ENCODE assay signal across 15 mouse cellular contexts in the genomic region with DNA sequence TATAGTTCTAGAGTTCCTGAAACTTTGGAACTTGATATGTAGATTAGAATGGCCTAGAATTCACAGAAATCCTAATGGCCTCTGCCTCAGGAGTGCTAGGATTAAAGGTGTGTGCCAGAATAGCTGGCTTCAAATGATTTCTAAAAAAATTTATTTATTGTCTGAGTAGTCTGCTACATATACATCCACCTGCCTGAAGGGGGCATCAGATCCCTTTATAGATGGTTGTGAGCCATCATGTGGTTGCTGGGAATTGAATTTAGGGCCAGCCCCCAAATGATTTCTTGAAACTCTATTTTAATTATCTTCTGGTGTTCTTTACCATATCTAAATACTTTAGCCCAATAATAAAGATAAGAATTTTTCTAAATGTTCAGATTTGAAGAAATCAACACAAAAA. TPM values are rescaled to one million over a fixed set of nuclear protein-coding genes. Genes with fewer than 3 reads are reported as not detected.
A peak's percentile ranks its signal among the peaks of the same experiment; 100 is the strongest.
DNase-seq lines count a peak whose midpoint lies in the region; ATAC-seq and TF ChIP-seq lines count a peak whose summit lies in the region.
"Had no signal": no experiment of that assay in that cellular context is flagged by ENCODE, and none has a peak within 500 bp of the region (broad histone marks: within the 10 kb centered on the region; RNA-seq: fewer than 3 reads in every experiment).

No protein-coding gene starts in this region.

- H3K27me3 ChIP-seq in hindbrain, postnatal 0 days (ENCODE audit: insufficient read depth, low read length): no peaks in the 10 kb centered on the region
- no peaks in the 10 kb centered on the region for H3K27me3 ChIP-seq in hindbrain, embryonic 11.5 days (ENCODE audit: control insufficient read depth, insufficient read depth, low read length)
- no peaks in the 10 kb centered on the region for H3K27me3 ChIP-seq in stomach, postnatal 0 days (ENCODE audit: control insufficient read depth, insufficient read depth, low read length)
- H3K27me3 ChIP-seq: hindbrain, embryonic 15.5 days; limb, embryonic 15.5 days; lung, embryonic 15.5 days; neural tube, embryonic 15.5 days had no signal

- ATAC-seq in hindbrain, postnatal 0 days: no peak
- no peak for ATAC-seq in hindbrain, embryonic 11.5 days (ENCODE audit: low FRiP score)
- no peak for ATAC-seq in stomach, postnatal 0 days (ENCODE audit: low FRiP score, low TSS enrichment)
- ATAC-seq in megakaryocyte-erythroid progenitor cell, adult 5-6 weeks (replicated peaks; ENCODE audit: low FRiP score, low TSS enrichment, poor library complexity, severe bottlenecking): no peak
- ATAC-seq: forebrain, postnatal 0 days had no signal

- no peaks in the 10 kb centered on the region for H3K9me3 ChIP-seq in hindbrain, postnatal 0 days (ENCODE audit: low read length)
- no peaks in the 10 kb centered on the region for H3K9me3 ChIP-seq in hindbrain, embryonic 11.5 days (ENCODE audit: control insufficient read depth, low read length)
- no peaks in the 10 kb centered on the region for H3K9me3 ChIP-seq in ES-E14 (ENCODE audit: control insufficient read depth, insufficient read depth, low read depth, low read length)
- H3K9me3 ChIP-seq in stomach, postnatal 0 days (ENCODE audit: control insufficient read depth, low read length): no peaks in the 10 kb centered on the region
- H3K9me3 ChIP-seq: hindbrain, embryonic 15.5 days; lung, embryonic 15.5 days; neural tube, embryonic 15.5 days had no signal

- DNase-seq in hindbrain, postnatal 0 days (ENCODE audit: low spot score): no peak
- DNase-seq in hindbrain, embryonic 11.5 days (ENCODE audit: low spot score): no peak
- DNase-seq in thymus, postnatal 0 days (ENCODE audit: low spot score): peak; percentile 37
- DNase-seq in thymus, postnatal 25 days: no peak
- DNase-seq in ES-E14 (ENCODE audit: low read depth, low spot score): peak; percentile 16
- DNase-seq in stomach, postnatal 0 days (ENCODE audit: low spot score): no peak
- DNase-seq: adrenal gland, postnatal 36 days; cerebellum, adult 9-10 months; forebrain, postnatal 0 days; heart, postnatal 14 days had no signal

- H3K9ac ChIP-seq in hindbrain, postnatal 0 days (replicated peaks; ENCODE audit: low read length): no peak overlapping the region
- H3K9ac ChIP-seq in hindbrain, embryonic 11.5 days (ENCODE audit: low read depth, low read length): no peak overlapping the region
- H3K9ac ChIP-seq in ES-E14 (ENCODE audit: insufficient read depth, low read depth, low read length, poor library complexity, severe bottlenecking): no peak overlapping the region
- H3K9ac ChIP-seq in stomach, postnatal 0 days (ENCODE audit: low read length): no peak overlapping the region
- H3K9ac ChIP-seq: forebrain, postnatal 0 days; hindbrain, embryonic 15.5 days; limb, embryonic 15.5 days; lung, embryonic 15.5 days; neural tube, embryonic 15.5 days had no signal

- TF ChIP-seq CTCF in hindbrain, postnatal 0 days (IDR thresholded peaks at IDR 0.05; ENCODE audit: low read depth): 0 out of 2 replicates have a peak, but pooled peaks have one; percentile 8
- TF ChIP-seq CTCF in stomach, postnatal 0 days (IDR thresholded peaks at IDR 0.05; ENCODE audit: low read depth): peak; percentile 50

- in situ Hi-C loops in ES-E14 (cut with MboI; ENCODE audit: low sequenced_read_pairs in 2 of 2, unreplicated experiment in 2 of 2): loop anchor here (10.0 kb wide), 1 partner anchor 239 kb away; the partner anchor contains the start of gene Lyrm9 (in 2 of the 2)

- no peak overlapping the region for H3K27ac ChIP-seq in hindbrain, postnatal 0 days
- no peak overlapping the region for H3K27ac ChIP-seq in hindbrain, embryonic 11.5 days (ENCODE audit: low read depth, low read length)
- H3K27ac ChIP-seq in ES-E14 (ENCODE audit: insufficient read depth, low read depth, low read length, poor library complexity, severe bottlenecking): no peak overlapping the region
- no peak overlapping the region for H3K27ac ChIP-seq in stomach, postnatal 0 days (replicated peaks)
- H3K27ac ChIP-seq: hindbrain, embryonic 15.5 days; limb, embryonic 15.5 days; lung, embryonic 15.5 days; neural tube, embryonic 15.5 days had no signal

- no peak overlapping the region for H3K4me2 ChIP-seq in hindbrain, postnatal 0 days (ENCODE audit: low read depth, low read length)
- no peak overlapping the region for H3K4me2 ChIP-seq in hindbrain, embryonic 11.5 days (replicated peaks; ENCODE audit: low read depth, low read length)
- no peak overlapping the region for H3K4me2 ChIP-seq in stomach, postnatal 0 days (replicated peaks; ENCODE audit: low read depth)
- H3K4me2 ChIP-seq: hindbrain, embryonic 15.5 days; limb, embryonic 15.5 days; lung, embryonic 15.5 days; neural tube, embryonic 15.5 days had no signal

- TF ChIP-seq EP300 in stomach, postnatal 0 days (optimal IDR thresholded peaks at IDR 0.05): no peak

- no peak overlapping the region for H3K4me3 ChIP-seq in hindbrain, postnatal 0 days (ENCODE audit: low read length)
- H3K4me3 ChIP-seq in hindbrain, embryonic 11.5 days (ENCODE audit: low read depth, low read length): no peak overlapping the region
- H3K4me3 ChIP-seq in ES-E14 (ENCODE audit: insufficient read depth in 1 of 2, low read depth in 1 of 2, low read length in 2 of 2, poor library complexity in 1 of 2, severe bottlenecking in 1 of 2): no peak overlapping the region
- no peak overlapping the region for H3K4me3 ChIP-seq in stomach, postnatal 0 days (ENCODE audit: low read depth, low read length)
- H3K4me3 ChIP-seq: hindbrain, embryonic 15.5 days; limb, embryonic 15.5 days; lung, embryonic 15.5 days; neural tube, embryonic 15.5 days had no signal

- no peaks in the 10 kb centered on the region for H3K4me1 ChIP-seq in hindbrain, postnatal 0 days (ENCODE audit: insufficient read depth, low read length)
- no peaks in the 10 kb centered on the region for H3K4me1 ChIP-seq in hindbrain, embryonic 11.5 days (replicated peaks; ENCODE audit: control insufficient read depth, insufficient read depth, low read length)
- no peaks in the 10 kb centered on the region for H3K4me1 ChIP-seq in ES-E14 (ENCODE audit: control insufficient read depth in 2 of 2, insufficient read depth in 2 of 2, low read length in 2 of 2, poor library complexity in 1 of 2)
- H3K4me1 ChIP-seq in stomach, postnatal 0 days (replicated peaks; ENCODE audit: control insufficient read depth, insufficient read depth): no peaks in the 10 kb centered on the region
- H3K4me1 ChIP-seq: hindbrain, embryonic 15.5 days; limb, embryonic 15.5 days; lung, embryonic 15.5 days; neural tube, embryonic 15.5 days had no signal

- H3K36me3 ChIP-seq in hindbrain, postnatal 0 days (ENCODE audit: insufficient read depth, low read length): peaks cover 15% of the 10 kb centered on the region
- peaks cover 3% of the 10 kb centered on the region; the same call in 1 of the 2 replicates for H3K36me3 ChIP-seq in hindbrain, embryonic 11.5 days (ENCODE audit: control insufficient read depth, insufficient read depth, low read length)
- peaks cover 3% of the 10 kb centered on the region; the same call in 1 of the 2 replicates for H3K36me3 ChIP-seq in ES-E14 (ENCODE audit: control insufficient read depth, insufficient read depth, low read length, poor library complexity, severe bottlenecking)
- peaks cover 4% of the 10 kb centered on the region; the same call in 1 of the 2 replicates for H3K36me3 ChIP-seq in stomach, postnatal 0 days (ENCODE audit: control insufficient read depth, insufficient read depth, low read length)

TF ChIP-seq in ES-E14, 5 proteins besides CTCF, POLR2A, EP300 and RAD21:
- TF ChIP-seq ZC3H11A (IDR thresholded peaks at IDR 0.05; ENCODE audit: borderline replicate concordance, low read depth, low read length) (no peak), MAFK (IDR thresholded peaks at IDR 0.05; ENCODE audit: insufficient read depth, low read depth, low read length) (no peak), HCFC1 (IDR thresholded peaks at IDR 0.05; ENCODE audit: borderline replicate concordance, insufficient read depth, low read length) (no peak), ZNF384 (IDR thresholded peaks at IDR 0.05; ENCODE audit: low read depth, low read length) (no peak), CHD2 (IDR thresholded peaks at IDR 0.05; ENCODE audit: low read depth, low read length) (no peak)
TF ChIP-seq in ES-E14: peak in this region for 0.

RNA-seq across cellular contexts. Expression of gene Tmem97, which starts 35.5 kb away (rescaled TPM):
- total RNA-seq in hindbrain, postnatal 0 days (2014; rRNA removed): 39.0 and 44.5 TPM in 2 replicates
- polyA plus RNA-seq in hindbrain, postnatal 0 days (2015; fragmentation: Nextera tagmentation; extraction: Ambion mirVana): 42.8 and 43.5 TPM in 2 replicates
- 72.0 and 73.8 TPM in 2 replicates for polyA plus RNA-seq in hindbrain, embryonic 11.5 days (2014; fragmentation: Nextera tagmentation; extraction: Ambion mirVana)
- 59.1 and 68.2 TPM in 2 replicates for polyA plus RNA-seq in thymus, postnatal 0 days (2015; fragmentation: Nextera tagmentation; extraction: Ambion mirVana)
- 248 and 312 TPM in 2 replicates for total RNA-seq in ES-E14 (2012; rRNA removed)
- polyA plus RNA-seq in stomach, postnatal 0 days (2015; fragmentation: Nextera tagmentation; extraction: Ambion mirVana): 63.2 and 68.2 TPM in 2 replicates
- total RNA-seq in megakaryocyte-erythroid progenitor cell, adult 5-6 weeks (2014; fragmentation: Nextera tagmentation): 63.3 and 72.9 TPM in 2 replicates
- total RNA-seq in megakaryocyte-erythroid progenitor cell, adult 5-6 weeks (2017): 59.7 and 64.4 TPM in 2 replicates

RNA-seq across cellular contexts. Expression of gene Ift20, which starts 49.9 kb away (rescaled TPM):
- total RNA-seq in hindbrain, postnatal 0 days (2014; rRNA removed): 96.2 and 109 TPM in 2 replicates
- 123 and 136 TPM in 2 replicates for polyA plus RNA-seq in hindbrain, postnatal 0 days (2015; fragmentation: Nextera tagmentation; extraction: Ambion mirVana)
- polyA plus RNA-seq in hindbrain, embryonic 11.5 days (2014; fragmentation: Nextera tagmentation; extraction: Ambion mirVana): 107 and 111 TPM in 2 replicates
- polyA plus RNA-seq in thymus, postnatal 0 days (2015; fragmentation: Nextera tagmentation; extraction: Ambion mirVana): 151 and 161 TPM in 2 replicates
- 45.8 and 59.2 TPM in 2 replicates for total RNA-seq in ES-E14 (2012; rRNA removed)
- polyA plus RNA-seq in stomach, postnatal 0 days (2015; fragmentation: Nextera tagmentation; extraction: Ambion mirVana): 163 and 168 TPM in 2 replicates
- total RNA-seq in megakaryocyte-erythroid progenitor cell, adult 5-6 weeks (2014; fragmentation: Nextera tagmentation): 57.8 and 83.5 TPM in 2 replicates
- total RNA-seq in megakaryocyte-erythroid progenitor cell, adult 5-6 weeks (2017): 142 and 156 TPM in 2 replicates

RNA-seq across cellular contexts. Expression of gene Tnfaip1, which starts 50.0 kb away (rescaled TPM):
- 36.6 and 46.2 TPM in 2 replicates for total RNA-seq in hindbrain, postnatal 0 days (2014; rRNA removed)
- 56.1 and 56.2 TPM in 2 replicates for polyA plus RNA-seq in hindbrain, postnatal 0 days (2015; fragmentation: Nextera tagmentation; extraction: Ambion mirVana)
- 63.3 and 66.5 TPM in 2 replicates for polyA plus RNA-seq in hindbrain, embryonic 11.5 days (2014; fragmentation: Nextera tagmentation; extraction: Ambion mirVana)
- polyA plus RNA-seq in thymus, postnatal 0 days (2015; fragmentation: Nextera tagmentation; extraction: Ambion mirVana): 17.9 and 18.3 TPM in 2 replicates
- total RNA-seq in ES-E14 (2012; rRNA removed): 18.0 and 28.3 TPM in 2 replicates
- 47.5 and 47.7 TPM in 2 replicates for polyA plus RNA-seq in stomach, postnatal 0 days (2015; fragmentation: Nextera tagmentation; extraction: Ambion mirVana)
- 2.5 and 4.6 TPM in 2 replicates for total RNA-seq in megakaryocyte-erythroid progenitor cell, adult 5-6 weeks (2014; fragmentation: Nextera tagmentation)
- 0.15 and 2.7 TPM in 2 replicates for total RNA-seq in megakaryocyte-erythroid progenitor cell, adult 5-6 weeks (2017)

Comparison
In these comparisons a context has a peak if more than half of its experiments do, and no peak if none do; other contexts are left out.
1. DNase-seq: peak in thymus, postnatal 0 days (single experiment) and ES-E14 (single experiment); none in hindbrain, postnatal 0 days (single experiment), hindbrain, embryonic 11.5 days (single experiment), thymus, postnatal 25 days (single experiment) and stomach, postnatal 0 days (single experiment).